Mouse (Mus musculus) kidney, embryonic 16.5 days (tissue): ENCODE measurements around the gene Gm20388. TPM values are rescaled to one million over a fixed set of nuclear protein-coding genes. Genes with fewer than 3 reads are reported as not detected.

ENCODE experiments used
- ATAC-seq: fragments of 200-750 bp; cut with Nextera tagmentation; 2 replicates; pipeline ENCODE4 v1.8.0; 2017; ENCODE audit warnings: moderate TSS enrichment; ENCODE audit not compliant: low FRiP score, low TSS enrichment
- H3K27ac ChIP-seq: fragments of 300-500 bp; sonication (generic); 2 replicates; pipeline ENCODE4 v1.5.1; 2014; ENCODE audit warnings: low read length
- H3K27me3 ChIP-seq: fragments of 300-500 bp; sonication (generic); 2 replicates; pipeline ENCODE4 v1.6.1; 2014; ENCODE audit warnings: low read length, control low read depth, mixed read lengths; ENCODE audit not compliant: insufficient read depth
- H3K36me3 ChIP-seq: fragments of 300-500 bp; sonication (generic); 2 replicates; pipeline ENCODE4 v1.6.1; 2014; ENCODE audit warnings: low read length, control low read depth, mixed read lengths; ENCODE audit not compliant: insufficient read depth
- H3K4me1 ChIP-seq: fragments of 300-500 bp; sonication (generic); 2 replicates; pipeline ENCODE4 v1.6.1; 2014; ENCODE audit warnings: low read length, control low read depth, mixed read lengths; ENCODE audit not compliant: insufficient read depth
- H3K4me2 ChIP-seq: fragments of 300-500 bp; sonication (generic); replicated peaks from 2 replicates; pipeline ENCODE4 v1.6.1; 2014; ENCODE audit warnings: low read depth, low read length
- H3K4me3 ChIP-seq: fragments of 300-500 bp; sonication (generic); 2 replicates; pipeline ENCODE4 v1.5.1; 2014; ENCODE audit warnings: mild to moderate bottlenecking, low read length
- H3K9ac ChIP-seq: fragments of 300-500 bp; sonication (generic); replicated peaks from 2 replicates; pipeline ENCODE4 v1.6.1; 2014; ENCODE audit warnings: low read length
- H3K9me3 ChIP-seq: fragments of 300-500 bp; sonication (generic); 2 replicates; pipeline ENCODE4 v1.6.1; 2016; ENCODE audit warnings: low read length, control low read depth
- WGBS: fragments of 180-500 bp; shearing (Covaris S2); extraction: QIAGEN DNeasy Blood & Tissue Kit; methylation state at CpG from one replicate; pipeline ENCODE4 v1.1.7; 2014; 5-methylcytosine and 5-hydroxymethylcytosine counted together
- polyA plus RNA-seq: library from polyadenylated mRNA; unstranded; fragments of >200 nt; fragmentation: Nextera tagmentation; extraction: Ambion mirVana; gene quantifications from 2 replicates; pipeline ENCODE4 v1.2.1, GENCODE M21; 2015

Gm20388 gene
- polyA plus RNA-seq, 1 experiment from 2014 or later, result 7.7 TPM

GRCm38 (mm10) chr8:122336251-122336910, 2425.7 kb downstream of the Gm20388 start:
- H3K4me2 ChIP-seq, result peak overlapping the region; percentile 80
- H3K4me3 ChIP-seq, result peak overlapping the region; percentile 59
- H3K9me3 ChIP-seq, result no peaks in the 10 kb centered on the region
- ATAC-seq, result peak; percentile 66
- H3K36me3 ChIP-seq, result peaks cover 11% of the 10 kb centered on the region
- peaks cover 30% of the 10 kb centered on the region for H3K27me3 ChIP-seq
- H3K27ac ChIP-seq, result no peak overlapping the region
- H3K4me1 ChIP-seq, result peaks cover 15% of the 10 kb centered on the region
- 6% methylated on average over 60 of the region's 81 CpGs for WGBS
- H3K9ac ChIP-seq, result peak overlapping the region; percentile 59

- 55% methylated on average over 6 of the region's 6 CpGs for WGBS
- H3K4me3 ChIP-seq, result no peak overlapping the region
- peaks cover 27% of the 10 kb centered on the region for H3K4me1 ChIP-seq
- H3K9me3 ChIP-seq, result no peaks in the 10 kb centered on the region
- H3K27me3 ChIP-seq, result peaks cover 33% of the 10 kb centered on the region
- H3K36me3 ChIP-seq, result peaks cover 8% of the 10 kb centered on the region
- H3K27ac ChIP-seq, result no peak overlapping the region
- H3K4me2 ChIP-seq, result no peak overlapping the region
- H3K9ac ChIP-seq, result no peak overlapping the region
- ATAC-seq, result no peak
These were observed 2428.2 kb downstream of the Gm20388 start for GRCm38 (mm10) chr8:122338852-122339251.

GRCm38 (mm10) chr8:122340761-122341160, 2430.1 kb downstream of the Gm20388 start:
- no peak for ATAC-seq
- Histone ChIP-seq H3K27ac (no peak overlapping the region), H3K9ac (no peak overlapping the region), H3K4me2 (no peak overlapping the region), H3K4me3 (no peak overlapping the region), H3K27me3 (peaks cover 26% of the 10 kb centered on the region), H3K4me1 (peaks cover 37% of the 10 kb centered on the region), H3K9me3 (no peaks in the 10 kb centered on the region), H3K36me3 (peaks cover 8% of the 10 kb centered on the region)
- WGBS, result 88% methylated on average over 3 of the region's 3 CpGs

- Histone ChIP-seq H3K9me3 (no peaks in the 10 kb centered on the region), H3K4me3 (no peak overlapping the region), H3K4me1 (peaks cover 32% of the 10 kb centered on the region), H3K9ac (no peak overlapping the region), H3K36me3 (peaks cover 4% of the 10 kb centered on the region; the same call in 1 of the 2 replicates), H3K27ac (no peak overlapping the region), H3K4me2 (no peak overlapping the region), H3K27me3 (peaks cover 21% of the 10 kb centered on the region)
- WGBS, result 89% methylated on average over 6 of the region's 6 CpGs
- ATAC-seq, result no peak
These were observed 2431.1 kb downstream of the Gm20388 start for GRCm38 (mm10) chr8:122341790-122342189.

- Histone ChIP-seq H3K36me3 (no peaks in the 10 kb centered on the region), H3K9ac (no peak overlapping the region), H3K4me3 (no peak overlapping the region), H3K27me3 (peaks cover 15% of the 10 kb centered on the region), H3K4me2 (no peak overlapping the region), H3K4me1 (peaks cover 32% of the 10 kb centered on the region), H3K27ac (no peak overlapping the region), H3K9me3 (no peaks in the 10 kb centered on the region)
- WGBS, result 33% methylated on average over 5 of the region's 5 CpGs
- no peak for ATAC-seq
These were observed 2431.7 kb downstream of the Gm20388 start for GRCm38 (mm10) chr8:122342362-122342761.

- peak overlapping the region; percentile 40; the same call in 1 of the 2 replicates for H3K9ac ChIP-seq
- no peak for ATAC-seq
- 2% methylated on average over 9 of the region's 9 CpGs for WGBS
These were observed 2432.2 kb downstream of the Gm20388 start for GRCm38 (mm10) chr8:122342806-122343209.

GRCm38 (mm10) chr8:122343341-122343740, 2432.7 kb downstream of the Gm20388 start:
- Histone ChIP-seq H3K27me3 (peaks cover 7% of the 10 kb centered on the region; the same call in 1 of the 2 replicates), H3K9me3 (no peaks in the 10 kb centered on the region), H3K27ac (no peak overlapping the region), H3K4me2 (peak overlapping the region; percentile 61), H3K36me3 (no peaks in the 10 kb centered on the region), H3K4me3 (peak overlapping the region; percentile 38), H3K4me1 (peaks cover 32% of the 10 kb centered on the region), H3K9ac (peak overlapping the region; percentile 56)
- no peak for ATAC-seq
- WGBS, result 3% methylated on average over 11 of the region's 11 CpGs

More at GRCm38 (mm10) chr8:122342806-122343209, 2432.2 kb downstream of the Gm20388 start:
- Histone ChIP-seq H3K27me3 (peaks cover 11% of the 10 kb centered on the region; the same call in 1 of the 2 replicates), H3K36me3 (no peaks in the 10 kb centered on the region), H3K4me1 (peaks cover 32% of the 10 kb centered on the region), H3K9me3 (no peaks in the 10 kb centered on the region), H3K4me3 (peak overlapping the region; percentile 38; the same call in 1 of the 2 replicates), H3K4me2 (peak overlapping the region; percentile 61), H3K27ac (no peak overlapping the region)

GRCm38 (mm10) chr8:122343758-122344157, 2433.1 kb downstream of the Gm20388 start:
- Histone ChIP-seq H3K9me3 (no peaks in the 10 kb centered on the region), H3K9ac (peak overlapping the region; percentile 56), H3K27me3 (peaks cover 7% of the 10 kb centered on the region; the same call in 1 of the 2 replicates), H3K4me3 (peak overlapping the region; percentile 38), H3K4me2 (peak overlapping the region; percentile 61), H3K4me1 (peaks cover 32% of the 10 kb centered on the region), H3K27ac (no peak overlapping the region), H3K36me3 (no peaks in the 10 kb centered on the region)
- WGBS, result 1% methylated on average over 14 of the region's 14 CpGs
- 0 out of 2 replicates have a peak, but pooled peaks have one; percentile 11 for ATAC-seq

- Histone ChIP-seq H3K4me2 (peak overlapping the region; percentile 61), H3K4me1 (peaks cover 32% of the 10 kb centered on the region), H3K4me3 (no peak overlapping the region), H3K27me3 (peaks cover 7% of the 10 kb centered on the region; the same call in 1 of the 2 replicates), H3K9ac (no peak overlapping the region), H3K27ac (no peak overlapping the region), H3K9me3 (no peaks in the 10 kb centered on the region), H3K36me3 (no peaks in the 10 kb centered on the region)
- 7% methylated on average over 2 of the region's 5 CpGs for WGBS
- ATAC-seq, result peak; percentile 49; the same call in 1 of the 2 replicates
These were observed 2433.6 kb downstream of the Gm20388 start for GRCm38 (mm10) chr8:122344219-122344618.
